Mouse (Mus musculus): ENCODE measurements around the gene Ptchd4. TPM values are rescaled to one million over a fixed set of nuclear protein-coding genes. Genes with fewer than 3 reads are reported as not detected.

Ptchd4 gene
- polyA plus RNA-seq, 1 experiment from 2014 or later, result 15.1 TPM

DNA sequence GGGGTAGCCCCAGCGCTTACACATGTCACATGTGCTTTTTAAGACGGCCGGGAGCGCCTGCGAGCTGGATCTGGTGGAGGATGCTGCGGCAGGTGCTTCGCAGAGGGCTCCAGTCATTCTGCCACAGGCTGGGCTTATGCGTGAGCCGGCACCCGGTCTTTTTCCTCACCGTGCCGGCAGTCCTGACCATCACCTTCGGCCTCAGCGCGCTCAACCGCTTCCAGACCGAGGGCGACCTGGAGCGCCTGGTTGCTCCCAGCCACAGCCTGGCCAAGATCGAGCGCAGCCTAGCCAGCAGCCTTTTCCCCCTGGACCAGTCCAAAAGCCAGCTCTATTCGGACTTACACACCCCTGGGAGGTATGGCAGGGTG lies 850 bp downstream of the Ptchd4 start:
- 1% methylated on average over 22 of the region's 22 CpGs for WGBS
- peak overlapping the region; percentile 70 for H3K4me2 ChIP-seq
- peak; percentile 87 for ATAC-seq (ENCODE audit: low FRiP score, low read depth)

GRCm38 (mm10) chr17:42335787-42336186 lies 20.0 kb downstream of the Ptchd4 start:
- H3K4me3 ChIP-seq, result no peak overlapping the region
- no peak overlapping the region for H3K9ac ChIP-seq
- H3K27ac ChIP-seq (replicated peaks), result no peak overlapping the region
- H3K27me3 ChIP-seq, result no peaks in the 10 kb centered on the region
- no peak for ATAC-seq (ENCODE audit: low FRiP score, low read depth)
- H3K36me3 ChIP-seq, result no peaks in the 10 kb centered on the region
- no peak overlapping the region for H3K4me2 ChIP-seq
- no peaks in the 10 kb centered on the region for H3K9me3 ChIP-seq
- H3K4me1 ChIP-seq (replicated peaks), result no peaks in the 10 kb centered on the region

More for the DNA sequence above, 850 bp downstream of the Ptchd4 start:
- Histone ChIP-seq H3K4me3 (peak overlapping the region; percentile 63), H3K27ac (replicated peaks) (peak overlapping the region; percentile 76), H3K9ac (peak overlapping the region; percentile 69), H3K9me3 (no peaks in the 10 kb centered on the region), H3K27me3 (no peaks in the 10 kb centered on the region), H3K4me1 (replicated peaks) (peaks cover 15% of the 10 kb centered on the region), H3K36me3 (no peaks in the 10 kb centered on the region)

- H3K27me3 ChIP-seq, result no peaks in the 10 kb centered on the region
- H3K9me3 ChIP-seq, result no peaks in the 10 kb centered on the region
- no peak overlapping the region for H3K27ac ChIP-seq (replicated peaks)
- no peak overlapping the region for H3K4me2 ChIP-seq
- no peaks in the 10 kb centered on the region for H3K4me1 ChIP-seq (replicated peaks)
- no peak for ATAC-seq (ENCODE audit: low FRiP score, low read depth)
- no peaks in the 10 kb centered on the region for H3K36me3 ChIP-seq
- no peak overlapping the region for H3K4me3 ChIP-seq
- 92% methylated on average over 6 of the region's 6 CpGs for WGBS
- H3K9ac ChIP-seq, result no peak overlapping the region
These were observed 20.8 kb downstream of the Ptchd4 start for GRCm38 (mm10) chr17:42336571-42336970.

DNA sequence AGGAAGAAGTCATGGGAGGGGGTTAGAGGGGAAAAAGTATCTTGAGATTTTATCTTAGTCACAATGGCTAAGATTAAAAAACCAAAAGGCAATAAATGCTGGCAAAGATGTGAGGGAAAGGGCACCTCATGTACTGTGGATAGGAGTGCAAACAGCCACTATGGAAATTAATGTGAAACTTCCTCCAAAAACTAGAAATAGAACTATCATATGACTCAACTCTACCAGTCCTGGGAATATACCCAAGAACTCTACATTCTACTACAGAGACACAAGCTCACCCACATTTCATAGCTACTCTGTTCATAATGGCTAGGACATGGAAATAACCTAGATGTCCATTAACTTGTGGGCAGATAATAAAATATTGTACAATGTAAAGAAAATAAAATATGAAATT lies 30.3 kb downstream of the Ptchd4 start:
- H3K4me2 ChIP-seq, result no peak overlapping the region
- H3K9ac ChIP-seq, result no peak overlapping the region
- no peak for ATAC-seq (ENCODE audit: low FRiP score, low read depth)
- no peak overlapping the region for H3K27ac ChIP-seq (replicated peaks)
- H3K4me3 ChIP-seq, result no peak overlapping the region
- H3K36me3 ChIP-seq, result no peaks in the 10 kb centered on the region
- H3K4me1 ChIP-seq (replicated peaks), result no peaks in the 10 kb centered on the region
- no peaks in the 10 kb centered on the region for H3K9me3 ChIP-seq
- H3K27me3 ChIP-seq, result no peaks in the 10 kb centered on the region

- Histone ChIP-seq H3K9ac (no peak overlapping the region), H3K4me1 (replicated peaks) (no peaks in the 10 kb centered on the region), H3K27me3 (no peaks in the 10 kb centered on the region), H3K36me3 (no peaks in the 10 kb centered on the region), H3K9me3 (no peaks in the 10 kb centered on the region), H3K4me2 (no peak overlapping the region), H3K27ac (replicated peaks) (no peak overlapping the region), H3K4me3 (no peak overlapping the region)
- 86% methylated on average over 1 of the region's 1 CpGs for WGBS
- no peak for ATAC-seq (ENCODE audit: low FRiP score, low read depth)
These were observed 42.7 kb downstream of the Ptchd4 start for GRCm38 (mm10) chr17:42358481-42358880.

DNA sequence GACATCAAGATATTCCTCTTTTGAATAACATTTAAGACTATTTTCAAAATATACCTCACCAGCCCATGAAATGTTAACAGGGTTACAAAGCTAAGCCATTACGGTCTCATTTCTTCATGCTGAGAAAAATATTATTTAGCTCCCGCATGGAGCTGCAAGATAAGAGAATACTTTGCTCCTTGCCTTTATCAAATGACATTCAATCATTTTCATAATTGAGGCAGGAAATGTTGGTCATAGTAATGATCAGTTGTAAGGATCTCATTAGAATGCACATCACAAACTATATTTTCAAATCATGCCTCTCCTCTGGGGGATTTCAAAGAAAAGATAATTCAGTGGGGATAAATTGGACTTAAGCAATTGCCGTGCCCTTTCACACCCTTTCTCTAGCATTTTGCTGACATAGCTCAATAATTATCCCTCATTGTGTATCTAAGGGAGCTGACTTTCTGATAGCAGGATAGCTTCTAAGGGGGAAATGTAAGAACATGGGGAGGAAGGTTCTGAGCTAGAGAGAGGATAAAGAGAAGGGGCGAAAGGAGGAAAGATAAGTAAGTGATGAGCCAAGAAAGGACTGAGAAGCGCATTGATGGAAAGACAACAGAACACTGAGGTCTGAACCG lies 47.5 kb downstream of the Ptchd4 start:
- 78% methylated on average over 6 of the region's 6 CpGs for WGBS
- H3K9ac ChIP-seq, result no peak overlapping the region
- H3K4me1 ChIP-seq (replicated peaks), result no peaks in the 10 kb centered on the region
- no peaks in the 10 kb centered on the region for H3K27me3 ChIP-seq
- H3K36me3 ChIP-seq, result no peaks in the 10 kb centered on the region
- H3K9me3 ChIP-seq, result no peaks in the 10 kb centered on the region
- ATAC-seq (ENCODE audit: low FRiP score, low read depth), result no peak
- no peak overlapping the region for H3K27ac ChIP-seq (replicated peaks)
- H3K4me2 ChIP-seq, result no peak overlapping the region
- H3K4me3 ChIP-seq, result no peak overlapping the region

DNA sequence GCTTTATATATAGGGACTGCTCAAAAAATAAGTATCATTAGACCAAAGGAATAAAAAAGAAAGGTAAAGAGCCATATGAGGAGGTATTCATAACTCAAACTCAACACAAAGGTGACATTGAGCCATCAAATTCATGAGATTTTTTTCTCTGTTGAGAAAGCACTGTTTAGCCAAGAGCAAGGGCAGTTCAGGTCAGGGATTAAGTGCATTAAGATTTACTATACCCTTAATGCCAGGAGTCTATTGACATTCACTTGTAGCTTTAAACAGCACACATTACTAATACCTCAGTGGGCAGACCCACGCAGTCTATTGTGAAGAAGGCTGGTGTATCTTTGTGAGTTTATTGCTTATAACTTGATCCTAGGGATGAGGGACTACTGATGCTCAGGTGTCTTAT lies 49.0 kb downstream of the Ptchd4 start:
- Histone ChIP-seq H3K9ac (no peak overlapping the region), H3K4me3 (no peak overlapping the region), H3K4me2 (no peak overlapping the region), H3K9me3 (no peaks in the 10 kb centered on the region), H3K36me3 (no peaks in the 10 kb centered on the region), H3K4me1 (replicated peaks) (no peaks in the 10 kb centered on the region), H3K27ac (replicated peaks) (no peak overlapping the region), H3K27me3 (no peaks in the 10 kb centered on the region)
- no peak for ATAC-seq (ENCODE audit: low FRiP score, low read depth)
- WGBS, result 71% methylated on average over 1 of the region's 1 CpGs

GRCm38 (mm10) chr17:42374881-42375280 lies 59.1 kb downstream of the Ptchd4 start:
- 92% methylated on average over 4 of the region's 4 CpGs for WGBS
- Histone ChIP-seq H3K9me3 (no peaks in the 10 kb centered on the region), H3K27ac (replicated peaks) (no peak overlapping the region)

DNA sequence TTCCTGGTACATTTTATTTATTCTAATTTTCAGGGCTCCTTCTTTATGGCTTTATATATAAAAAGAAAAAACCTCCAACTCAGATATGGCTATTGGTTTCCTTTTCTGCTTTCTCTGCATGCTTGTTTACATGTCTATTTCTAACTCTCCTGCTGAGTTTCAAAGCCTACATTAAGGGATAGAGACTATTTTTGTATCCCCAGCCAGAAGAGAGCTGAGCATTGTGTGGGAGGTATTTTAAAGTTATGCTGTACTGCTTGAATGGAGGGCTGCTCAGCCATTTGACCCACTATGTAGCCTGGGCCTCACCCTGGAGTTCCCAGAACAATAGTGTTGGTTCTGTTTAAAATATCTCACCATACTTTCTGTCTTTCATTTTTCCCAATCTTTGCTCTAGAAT lies 77.3 kb downstream of the Ptchd4 start:
- ATAC-seq (ENCODE audit: low FRiP score, low read depth), result no peak
- no peaks in the 10 kb centered on the region for H3K9me3 ChIP-seq
- no peak overlapping the region for H3K4me2 ChIP-seq
- no peaks in the 10 kb centered on the region for H3K36me3 ChIP-seq
- H3K27ac ChIP-seq (replicated peaks), result no peak overlapping the region
- no peaks in the 10 kb centered on the region for H3K27me3 ChIP-seq
- H3K4me1 ChIP-seq (replicated peaks), result no peaks in the 10 kb centered on the region
- no peak overlapping the region for H3K9ac ChIP-seq
- no peak overlapping the region for H3K4me3 ChIP-seq

More at GRCm38 (mm10) chr17:42374881-42375280, 59.1 kb downstream of the Ptchd4 start:
- H3K4me1 ChIP-seq (replicated peaks), result no peaks in the 10 kb centered on the region
- H3K9ac ChIP-seq, result no peak overlapping the region
- no peak overlapping the region for H3K4me3 ChIP-seq
- H3K27me3 ChIP-seq, result no peaks in the 10 kb centered on the region
- ATAC-seq (ENCODE audit: low FRiP score, low read depth), result no peak
- no peaks in the 10 kb centered on the region for H3K36me3 ChIP-seq
- H3K4me2 ChIP-seq, result no peak overlapping the region

- no peaks in the 10 kb centered on the region for H3K36me3 ChIP-seq
- whole genome bisulfite sequencing, result 95% methylated on average over 3 of the region's 3 CpGs
- H3K9ac ChIP-seq, result no peak overlapping the region
- no peak overlapping the region for H3K27ac ChIP-seq (replicated peaks)
- no peaks in the 10 kb centered on the region for H3K4me1 ChIP-seq (replicated peaks)
- no peak overlapping the region for H3K4me2 ChIP-seq
- H3K9me3 ChIP-seq, result no peaks in the 10 kb centered on the region
- no peak overlapping the region for H3K4me3 ChIP-seq
- no peak for ATAC-seq (ENCODE audit: low FRiP score, low read depth)
- no peaks in the 10 kb centered on the region for H3K27me3 ChIP-seq
These were observed 79.6 kb downstream of the Ptchd4 start for GRCm38 (mm10) chr17:42395299-42395698.

- H3K36me3 ChIP-seq, result no peaks in the 10 kb centered on the region
- H3K4me2 ChIP-seq, result no peak overlapping the region
- no peaks in the 10 kb centered on the region for H3K4me1 ChIP-seq (replicated peaks)
- no peak overlapping the region for H3K9ac ChIP-seq
- no peak overlapping the region for H3K4me3 ChIP-seq
- WGBS, result 90% methylated on average over 1 of the region's 1 CpGs
- H3K27ac ChIP-seq (replicated peaks), result no peak overlapping the region
- H3K9me3 ChIP-seq, result no peaks in the 10 kb centered on the region
- H3K27me3 ChIP-seq, result no peaks in the 10 kb centered on the region
- no peak for ATAC-seq (ENCODE audit: low FRiP score, low read depth)
These were observed 102.7 kb downstream of the Ptchd4 start for GRCm38 (mm10) chr17:42418449-42418848.

GRCm38 (mm10) chr17:42427961-42428360 lies 112.2 kb downstream of the Ptchd4 start:
- Histone ChIP-seq H3K4me3 (no peak overlapping the region), H3K27ac (replicated peaks) (no peak overlapping the region), H3K9me3 (no peaks in the 10 kb centered on the region), H3K4me1 (replicated peaks) (no peaks in the 10 kb centered on the region), H3K36me3 (no peaks in the 10 kb centered on the region), H3K4me2 (no peak overlapping the region), H3K9ac (no peak overlapping the region), H3K27me3 (no peaks in the 10 kb centered on the region)
- 92% methylated on average over 1 of the region's 1 CpGs for WGBS
- ATAC-seq (ENCODE audit: low FRiP score, low read depth), result no peak

- Histone ChIP-seq H3K9me3 (no peaks in the 10 kb centered on the region), H3K27me3 (no peaks in the 10 kb centered on the region), H3K4me3 (no peak overlapping the region), H3K4me2 (no peak overlapping the region), H3K36me3 (no peaks in the 10 kb centered on the region), H3K4me1 (replicated peaks) (no peaks in the 10 kb centered on the region), H3K9ac (no peak overlapping the region), H3K27ac (replicated peaks) (no peak overlapping the region)
- WGBS, result 91% methylated on average over 2 of the region's 2 CpGs
- ATAC-seq (ENCODE audit: low FRiP score, low read depth), result no peak
These were observed 114.6 kb downstream of the Ptchd4 start for GRCm38 (mm10) chr17:42430380-42430779.

Measured in hindbrain, embryonic 15.5 days (tissue).